Mouse (Mus musculus): Measurements from ENCODE around the gene Ptpru. TPM values are rescaled to one million over a fixed set of nuclear protein-coding genes. Genes with fewer than 3 reads are reported as not detected.
"Not testable (repeated sequence)": the region's sequence is repeated elsewhere in the genome, so short reads cannot be mapped to it uniquely, and the experiment has no call there.

Ptpru gene
- polyA plus RNA-seq, 2 experiments from 2014 or later = not detected

DNA sequence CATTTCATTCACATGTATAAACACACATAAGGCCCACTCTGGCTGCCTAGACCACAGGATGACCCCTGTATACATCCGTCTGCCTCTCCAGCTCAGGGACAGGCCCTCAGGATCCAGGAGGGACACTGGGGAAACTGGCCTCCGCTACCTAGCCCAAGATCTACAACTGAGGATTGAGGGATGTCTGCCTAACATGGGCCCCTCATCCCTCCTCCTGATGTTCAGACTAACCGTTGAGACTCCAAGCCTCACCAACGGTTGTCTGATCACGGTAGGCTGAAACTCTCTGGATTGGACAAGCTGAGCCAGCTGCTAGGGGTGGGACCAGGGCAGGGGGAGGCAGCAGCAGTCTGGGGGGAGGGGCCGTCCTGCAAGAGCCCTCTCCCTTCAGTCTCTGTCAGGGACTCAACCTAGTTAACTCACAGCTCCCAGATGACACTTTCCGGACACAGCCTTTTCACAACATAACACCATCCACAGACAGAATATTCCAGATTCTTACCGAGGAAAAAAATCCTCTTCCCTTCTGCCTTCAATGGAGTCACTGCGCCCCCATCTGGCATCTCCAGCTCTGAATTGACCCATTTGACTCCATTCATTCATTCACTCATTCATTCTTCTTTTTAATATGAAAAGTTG is 4.0 kb downstream of the Ptpru start:
- ATAC-seq = no peak

DNA sequence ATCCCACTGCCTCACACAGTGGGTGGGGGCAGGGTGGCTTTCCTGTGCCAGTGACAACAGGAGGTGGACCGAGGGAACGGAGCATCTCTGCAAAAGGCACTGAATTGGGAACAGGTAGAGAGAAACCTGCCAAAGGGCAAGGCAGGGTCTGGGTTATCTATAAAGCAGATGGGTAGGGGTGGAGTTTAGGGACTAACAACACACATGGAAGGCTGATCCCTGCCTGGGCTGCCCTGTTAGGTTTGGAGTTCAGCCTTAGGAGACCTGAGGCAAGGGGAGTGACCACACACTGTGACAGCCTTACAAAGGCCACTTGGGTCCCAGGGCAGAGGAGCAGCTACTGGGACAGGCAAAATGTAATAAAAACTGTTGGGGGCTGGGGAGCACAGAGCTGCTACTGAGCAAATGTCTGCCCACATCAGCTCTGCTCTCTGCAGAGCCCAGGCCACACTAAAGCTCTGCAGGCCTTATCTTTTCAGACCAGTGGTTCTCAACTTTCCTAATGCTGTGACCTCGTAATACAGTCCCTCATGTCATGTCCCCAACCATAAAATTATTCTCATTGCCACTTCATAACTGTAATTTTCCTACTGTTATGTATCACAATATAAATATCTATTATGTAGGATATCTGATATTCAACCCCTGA is 5.2 kb downstream of the Ptpru start:
- no peak for ATAC-seq

- no peak for ATAC-seq
Measured at GRCm38 (mm10) chr4:131831546-131832045, 6.5 kb downstream of the Ptpru start.

- ATAC-seq = no peak
Measured at GRCm38 (mm10) chr4:131829123-131829522, 9.0 kb downstream of the Ptpru start.

GRCm38 (mm10) chr4:131826905-131827304 is 11.2 kb downstream of the Ptpru start:
- no peak for ATAC-seq

- ATAC-seq = no peak
Measured at GRCm38 (mm10) chr4:131825830-131826229, 12.3 kb downstream of the Ptpru start.

- ATAC-seq = no peak
Measured at GRCm38 (mm10) chr4:131824939-131825338, 13.1 kb downstream of the Ptpru start.

DNA sequence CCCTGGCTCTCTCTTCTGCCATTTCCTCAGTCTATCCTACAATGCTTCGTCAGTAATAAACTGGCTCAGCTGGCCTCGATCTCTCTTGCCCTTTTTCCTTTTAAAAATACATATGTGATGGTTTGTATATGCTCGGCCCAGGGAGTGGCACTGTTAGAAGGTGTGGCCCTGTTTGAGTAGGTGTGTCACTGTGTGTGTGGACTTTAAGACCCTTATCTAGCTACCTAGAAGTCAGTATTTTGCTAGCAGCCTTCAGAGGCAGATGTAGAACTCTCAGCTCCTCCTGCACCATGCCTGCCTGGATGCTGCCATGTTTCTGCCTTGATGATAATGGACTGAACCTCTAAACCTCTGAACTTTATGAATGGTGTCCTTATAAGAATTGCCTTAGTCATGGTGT is 15.5 kb downstream of the Ptpru start:
- no peak for ATAC-seq

DNA sequence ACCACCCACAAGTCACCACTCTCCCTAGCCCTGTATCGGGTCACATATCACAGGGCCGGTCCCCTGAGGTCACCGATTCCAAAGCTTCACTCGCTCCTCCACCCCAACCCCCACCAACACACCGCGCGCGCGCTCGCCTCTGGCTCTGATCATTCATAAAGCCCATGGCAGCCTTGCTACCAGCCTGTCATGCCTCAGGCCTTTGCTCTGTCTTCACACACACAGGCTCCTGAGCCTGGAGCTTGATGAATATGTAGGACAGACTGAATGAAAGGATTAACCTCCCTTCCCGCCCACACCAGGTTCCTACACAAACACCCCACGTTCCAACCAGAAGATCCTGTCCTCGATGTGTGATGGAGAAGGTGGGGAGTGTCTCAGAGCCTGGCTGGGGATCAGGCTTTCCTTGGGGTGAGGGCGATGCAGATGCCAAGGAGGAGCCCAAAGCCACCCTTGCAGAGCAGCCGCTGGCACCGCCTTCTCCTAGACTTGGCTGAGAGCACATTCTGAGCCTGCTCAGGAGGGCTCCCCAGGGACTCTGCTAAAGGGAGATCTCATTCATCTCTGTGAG is 16.8 kb downstream of the Ptpru start:
- no peak for ATAC-seq

- ATAC-seq = no peak
Measured at GRCm38 (mm10) chr4:131818926-131819325, 19.2 kb downstream of the Ptpru start.

- no peak for ATAC-seq
Measured at GRCm38 (mm10) chr4:131815774-131816173, 22.3 kb downstream of the Ptpru start.

DNA sequence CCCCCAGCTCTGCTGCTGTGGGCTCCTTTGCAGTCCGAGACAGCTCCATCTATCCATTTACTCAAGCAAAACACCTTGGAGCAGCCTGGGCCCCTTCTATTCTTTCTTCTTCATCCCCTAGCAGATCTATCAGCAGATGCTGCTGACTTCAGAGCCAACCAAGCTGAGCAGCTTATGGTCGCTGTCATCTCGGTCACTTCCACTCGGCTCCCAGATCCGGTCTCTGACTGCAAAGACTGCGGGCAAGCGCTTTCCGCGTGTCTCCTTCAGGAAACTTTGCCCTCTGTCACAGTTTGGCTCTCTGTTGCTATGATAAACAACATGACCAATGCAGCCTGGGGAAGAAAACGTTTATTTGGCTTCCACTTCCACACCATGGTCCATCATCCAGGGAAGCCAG is 23.2 kb downstream of the Ptpru start:
- ATAC-seq = no peak

- no peak for ATAC-seq
Measured at GRCm38 (mm10) chr4:131813798-131814197, 24.3 kb downstream of the Ptpru start.

DNA sequence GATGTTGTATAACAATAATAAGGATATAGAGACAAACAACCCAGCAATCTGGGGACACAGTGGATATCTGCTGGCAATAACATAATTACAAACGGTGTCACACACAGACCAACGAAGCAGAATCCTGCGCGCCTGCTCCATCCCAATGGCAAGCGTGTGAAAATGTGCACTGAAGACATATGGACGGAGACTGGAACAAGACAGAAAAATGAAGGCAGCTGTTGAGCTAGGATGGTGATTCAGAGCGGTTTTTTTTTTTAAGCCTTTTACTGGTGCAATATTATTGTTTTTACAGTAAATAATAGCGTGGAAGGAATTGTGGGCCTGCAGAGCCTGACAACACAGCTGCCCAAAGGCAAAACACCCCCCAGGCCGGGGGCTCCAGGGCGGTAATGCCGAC is 25.6 kb downstream of the Ptpru start:
- no peak for ATAC-seq

GRCm38 (mm10) chr4:131805255-131805654 is 32.8 kb downstream of the Ptpru start:
- ATAC-seq = no peak

- not testable (repeated sequence) for ATAC-seq
Measured at GRCm38 (mm10) chr4:131804732-131805131, 33.4 kb downstream of the Ptpru start.

DNA sequence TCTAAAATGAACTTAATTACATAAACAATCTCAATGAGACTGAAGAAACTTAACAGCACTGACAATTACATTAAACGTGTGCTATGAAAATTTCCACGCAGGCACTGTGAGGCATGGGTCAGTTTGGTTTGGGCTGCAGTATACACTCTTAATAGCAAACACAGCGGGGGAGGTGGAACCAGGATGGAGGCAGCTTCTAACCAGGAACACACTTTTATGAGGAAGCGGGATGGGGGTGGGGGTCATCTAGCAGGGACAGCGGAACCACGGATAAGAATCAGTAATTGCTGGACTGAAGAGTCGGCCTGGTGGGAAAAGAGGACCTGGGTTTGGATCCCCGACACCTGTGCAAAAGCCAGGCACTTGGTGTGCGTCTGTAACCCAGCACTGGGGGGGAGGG is 34.2 kb downstream of the Ptpru start:
- ATAC-seq = no peak

DNA sequence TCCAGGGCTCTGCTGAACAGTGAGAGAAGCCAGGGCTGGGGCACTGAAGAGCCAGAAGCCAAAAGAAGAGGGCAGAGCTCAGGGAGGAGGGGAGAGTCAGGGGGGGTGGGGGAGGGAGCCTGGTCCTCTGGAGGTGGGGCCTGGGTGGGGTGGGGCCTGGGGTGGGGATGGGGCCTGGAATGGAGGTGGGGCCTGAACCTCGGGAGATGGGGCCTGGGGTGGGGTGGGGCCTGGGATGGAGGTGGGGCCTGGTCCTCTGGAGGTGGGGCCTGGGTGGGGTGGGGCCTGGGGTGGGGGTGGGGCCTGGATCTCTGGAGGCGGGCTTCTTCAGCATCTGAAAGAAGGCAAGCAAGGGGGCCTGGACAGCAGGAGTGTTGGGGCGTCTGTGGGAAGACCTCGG is 39.1 kb downstream of the Ptpru start:
- ATAC-seq = no peak

- no peak for ATAC-seq
Measured at GRCm38 (mm10) chr4:131797920-131798319, 40.2 kb downstream of the Ptpru start.

DNA sequence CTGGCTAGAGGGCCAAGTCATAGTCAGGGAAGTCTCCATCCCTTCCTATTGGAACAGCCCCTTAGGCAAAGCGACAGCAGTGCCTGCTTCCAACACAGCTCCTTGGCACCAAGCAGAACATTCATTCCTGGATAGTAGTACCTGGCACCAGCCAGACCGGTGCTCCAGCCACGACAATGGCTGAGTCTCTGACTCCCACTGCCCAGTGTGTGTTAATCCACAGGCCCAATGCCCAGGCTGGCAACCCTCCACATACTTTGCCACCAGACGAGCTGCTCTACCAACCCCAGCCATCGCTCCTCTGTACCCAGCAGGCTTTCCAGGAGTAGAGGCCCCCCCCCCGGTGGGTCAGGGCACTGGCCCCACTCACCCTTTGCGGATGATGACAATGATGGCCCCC is 40.6 kb downstream of the Ptpru start:
- ATAC-seq = no peak

DNA sequence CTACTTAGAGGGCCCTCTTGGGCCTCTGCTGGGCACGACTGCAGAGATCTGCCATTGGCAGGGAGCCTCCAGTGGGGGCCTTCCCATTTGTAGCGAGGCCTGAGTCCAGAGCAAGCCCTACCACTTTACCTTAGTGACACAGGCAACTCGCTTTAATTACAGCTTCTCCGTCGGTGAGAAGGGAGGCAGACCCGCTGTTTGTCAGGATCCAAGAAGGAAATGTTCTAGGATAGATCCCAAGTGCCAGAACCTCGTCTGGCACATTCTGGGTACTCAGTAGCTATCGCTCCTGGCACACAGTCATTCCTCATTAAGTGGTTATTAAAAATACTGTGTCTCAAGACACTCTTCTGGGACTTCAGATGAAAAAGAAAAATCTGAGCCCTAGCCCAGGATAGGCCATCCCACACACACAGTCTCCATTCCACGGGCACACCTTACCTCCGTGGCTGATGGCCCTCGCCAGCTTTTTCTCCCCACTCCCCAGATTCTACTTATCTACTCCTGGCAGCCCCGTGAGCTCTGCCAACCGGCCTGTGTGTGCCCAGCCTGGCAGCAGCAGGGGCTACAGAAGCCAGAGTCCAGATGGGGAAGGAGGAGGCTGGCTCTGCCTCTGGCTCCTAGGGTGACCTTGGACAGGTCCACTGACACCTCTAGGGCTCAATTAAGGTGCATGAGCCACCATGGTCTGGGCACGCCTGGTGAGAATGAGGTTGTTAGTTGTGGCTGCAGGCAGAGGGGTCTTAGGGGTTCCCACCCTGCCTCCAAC is 41.6 kb downstream of the Ptpru start:
- no peak for ATAC-seq

- ATAC-seq = no peak
Measured at GRCm38 (mm10) chr4:131786800-131787199, 51.3 kb downstream of the Ptpru start.

- ATAC-seq = no peak
Measured at GRCm38 (mm10) chr4:131784034-131784433, 54.1 kb downstream of the Ptpru start.
